Mouse (Mus musculus): ENCODE measurements at regions not wholly inside any gene's neighbourhood (a gene's known extent, or its start where the extent isn't known, plus 50 kb on each side); places are given as distances from the start of the nearest gene placed in this dataset.

DNA sequence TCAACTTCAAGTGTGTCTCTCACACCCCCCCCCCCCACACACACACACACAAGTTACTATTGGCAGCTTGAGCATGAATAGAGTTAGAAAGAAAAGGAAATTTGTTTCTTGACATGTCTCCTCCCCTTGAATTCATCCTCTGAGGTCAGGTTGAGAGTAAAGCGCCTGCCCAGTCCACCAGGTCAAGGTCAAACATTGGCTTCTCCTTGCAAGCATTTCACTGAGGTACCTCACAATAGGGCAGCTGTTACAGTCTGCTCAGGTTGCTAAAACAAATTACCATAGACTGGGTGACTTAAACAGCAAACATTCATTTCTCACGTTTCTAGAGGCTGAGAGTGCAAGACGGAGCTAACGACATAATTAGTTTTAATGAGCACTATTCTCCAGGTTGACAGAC is 344.2 kb downstream of the Galc start:
- DNase-seq, result no peak

DNA sequence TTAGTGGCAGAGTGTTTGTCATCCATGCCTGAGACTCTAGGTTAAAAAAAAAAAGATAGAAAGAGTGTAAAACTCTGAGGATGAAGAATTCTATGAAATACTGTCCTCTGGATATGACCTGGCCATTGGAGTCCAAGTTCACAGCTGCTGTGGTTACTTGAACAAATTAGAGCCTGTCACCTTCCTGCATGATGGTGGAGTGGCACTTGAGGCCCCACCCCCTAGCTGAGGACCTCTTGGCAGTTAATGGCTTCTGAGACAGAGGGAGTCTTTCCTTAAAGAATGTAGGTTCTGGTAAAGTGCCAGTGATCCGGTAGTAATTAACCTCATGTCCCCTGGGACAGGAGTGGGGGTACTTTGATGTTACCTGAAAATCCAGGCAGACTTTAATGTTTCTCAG is 346.5 kb downstream of the Galc start:
- DNase-seq, result no peak

DNA sequence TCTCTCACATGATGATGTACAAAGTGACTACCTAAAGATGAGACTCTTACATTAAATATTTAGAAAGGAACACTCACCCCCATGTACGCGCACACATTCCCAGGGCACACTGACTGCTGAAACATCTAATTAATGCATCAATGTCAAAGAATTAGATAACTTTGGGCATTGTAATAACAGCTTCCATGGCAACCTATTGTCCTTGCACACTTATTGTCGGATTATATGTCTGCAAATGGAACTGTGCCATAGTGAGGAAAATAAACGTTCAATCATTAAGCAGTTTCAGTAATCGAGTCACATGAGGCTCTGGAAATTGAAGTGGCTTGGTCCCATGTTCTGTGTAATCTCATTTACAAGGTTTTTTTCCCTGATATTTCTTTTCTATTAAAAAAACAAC is 360.0 kb downstream of the Galc start:
- no peak for DNase-seq

DNA sequence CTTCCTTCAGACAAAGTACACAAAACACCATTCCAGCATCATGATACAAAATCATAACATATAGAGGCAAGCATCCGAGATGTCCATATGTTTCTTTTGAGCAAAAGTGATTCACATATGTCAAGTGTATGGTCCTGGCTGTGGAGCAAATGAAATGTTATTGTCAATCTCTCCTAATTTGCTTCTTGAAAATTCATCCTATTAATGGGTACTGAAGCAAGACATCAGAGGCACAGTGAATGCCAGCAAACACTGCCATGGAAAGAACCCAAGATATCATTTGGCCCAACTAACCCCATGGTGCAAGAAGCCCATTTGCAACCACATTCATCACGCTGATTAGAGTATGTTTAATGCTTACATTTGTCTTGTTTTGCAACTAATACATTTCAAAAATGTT is 361.1 kb downstream of the Galc start:
- no peak for DNase-seq

DNA sequence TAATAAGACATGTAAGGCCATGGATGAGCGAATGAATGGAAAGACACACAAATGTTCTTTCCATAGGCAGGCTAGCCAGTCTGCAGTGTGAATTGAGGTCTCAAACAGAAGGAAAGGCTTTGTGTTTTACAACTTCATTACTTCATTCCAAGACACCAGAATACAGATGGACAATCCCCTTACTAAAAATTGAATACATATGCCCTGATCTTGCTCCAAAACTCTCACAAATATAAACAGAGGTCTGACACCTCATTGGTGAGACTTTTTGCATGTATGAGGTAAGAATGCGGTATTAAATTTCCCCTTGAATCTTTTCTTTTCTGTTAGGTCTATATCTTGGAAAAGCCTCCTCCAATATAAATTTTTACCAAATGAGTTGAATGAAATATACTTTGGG is 363.3 kb downstream of the Galc start:
- no peak for DNase-seq

DNA sequence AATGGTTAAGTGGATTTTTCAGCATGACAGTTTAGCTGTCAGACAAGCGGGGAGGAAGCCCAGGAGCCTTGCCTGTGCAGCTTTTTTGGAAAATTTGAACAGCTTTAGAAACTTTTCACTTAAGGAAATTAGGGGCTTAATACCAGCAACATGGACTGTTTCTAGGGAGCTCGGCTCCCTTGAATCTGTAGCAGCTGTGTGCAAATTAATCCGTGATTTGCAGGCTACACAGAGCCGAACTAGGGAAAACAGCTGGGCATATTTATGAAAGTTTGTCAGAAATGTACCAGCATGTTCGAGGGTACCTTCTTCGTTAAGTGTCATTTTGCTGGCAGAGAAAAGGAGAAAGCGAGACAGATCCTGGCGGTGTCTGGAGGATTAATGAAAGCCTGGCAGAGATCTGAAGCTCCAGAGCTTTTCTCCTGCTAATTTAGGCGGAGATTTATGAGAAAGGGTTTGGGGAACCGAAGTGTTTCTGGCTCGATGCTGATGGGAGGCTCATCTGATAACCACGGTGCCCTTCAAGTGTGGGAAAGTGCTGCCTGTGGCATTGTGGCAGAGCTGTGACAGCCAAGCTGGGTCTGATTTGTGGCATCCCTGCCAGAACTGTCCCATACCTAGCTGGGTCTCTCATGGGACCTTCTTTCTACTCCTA is 370.3 kb downstream of the Galc start:
- DNase-seq, result no peak

DNA sequence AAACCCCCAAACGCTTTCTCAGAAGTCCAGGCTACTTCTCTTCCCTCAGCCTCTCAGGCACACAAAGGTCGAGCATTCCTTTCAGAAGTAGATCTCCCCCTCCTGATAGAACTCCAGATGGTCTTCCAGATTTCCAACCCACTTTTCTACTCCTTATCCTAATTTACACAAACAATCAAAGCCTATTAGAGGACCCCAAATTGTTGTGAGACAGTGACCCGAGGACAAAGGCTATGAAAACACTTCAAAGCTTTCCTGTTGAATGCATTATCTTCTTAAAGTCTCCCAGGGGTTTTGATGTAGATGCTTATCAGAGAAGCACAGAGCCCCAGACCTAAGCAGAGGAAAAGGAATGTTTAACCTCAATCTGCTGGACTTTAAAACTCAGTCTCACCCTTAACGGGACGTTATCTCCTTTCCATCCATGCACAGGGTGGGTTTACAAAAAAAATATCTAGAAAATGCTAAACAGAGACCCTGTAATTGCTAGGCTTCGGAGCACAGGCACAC is 370.9 kb downstream of the Galc start:
- no peak for DNase-seq

DNA sequence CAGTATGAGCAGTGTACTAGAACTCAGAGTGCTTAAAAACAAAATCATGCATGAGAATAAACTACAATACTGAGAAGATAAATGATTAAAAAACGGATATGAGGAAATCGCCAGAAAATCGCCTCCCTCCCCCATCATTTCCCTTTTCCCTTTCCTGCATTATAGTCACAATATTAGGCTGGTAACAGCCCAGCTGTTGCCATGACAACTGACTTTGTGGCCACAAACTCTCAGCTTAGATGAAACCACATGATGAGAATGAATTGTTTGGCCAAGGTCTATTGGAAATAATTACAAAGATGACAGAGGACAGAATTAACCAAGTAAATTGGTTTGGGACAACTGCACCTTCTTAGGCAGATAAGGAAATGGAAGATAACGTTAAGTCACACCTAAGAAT is 376.8 kb downstream of the Galc start:
- DNase-seq, result no peak

DNA sequence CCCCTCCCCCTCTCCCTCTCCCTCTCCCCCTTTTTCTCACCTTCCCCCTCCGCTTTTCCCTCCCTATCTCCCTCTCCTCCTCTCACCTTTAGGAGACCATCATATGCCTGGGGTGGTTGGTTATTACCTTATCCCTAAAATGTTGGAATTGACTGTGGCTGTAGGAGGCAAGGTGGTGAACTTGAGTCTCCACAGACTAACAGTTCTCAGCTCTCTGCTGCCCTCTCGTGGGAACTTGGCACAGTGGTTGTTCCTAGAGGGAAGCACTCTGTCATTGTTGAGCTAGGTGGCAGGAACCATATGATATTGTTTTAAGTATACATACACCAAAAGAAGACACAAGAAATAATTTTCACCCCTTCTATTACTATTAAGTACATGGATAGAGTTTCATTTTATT is 386.9 kb downstream of the Galc start:
- peak; percentile 73 for DNase-seq

DNA sequence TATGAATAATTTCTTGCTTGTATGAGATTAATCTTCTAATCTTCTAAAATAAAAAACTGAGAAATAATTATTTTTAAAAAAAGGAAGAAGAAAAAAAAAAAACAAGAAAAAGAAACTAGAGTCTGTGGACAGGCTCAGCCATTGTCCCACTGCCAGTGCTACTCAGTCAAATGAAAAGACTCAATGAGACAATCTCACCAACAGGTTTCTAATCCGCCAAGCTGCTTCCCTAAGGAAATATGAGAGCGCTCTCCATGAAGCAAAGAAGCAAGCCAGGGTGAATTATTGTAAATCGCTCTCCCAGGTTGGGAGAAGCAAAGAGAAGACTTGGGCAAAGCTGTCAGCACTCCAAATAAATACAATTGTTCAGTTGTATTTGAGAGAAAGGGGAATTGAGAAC is 396.3 kb downstream of the Galc start:
- no peak for DNase-seq

DNA sequence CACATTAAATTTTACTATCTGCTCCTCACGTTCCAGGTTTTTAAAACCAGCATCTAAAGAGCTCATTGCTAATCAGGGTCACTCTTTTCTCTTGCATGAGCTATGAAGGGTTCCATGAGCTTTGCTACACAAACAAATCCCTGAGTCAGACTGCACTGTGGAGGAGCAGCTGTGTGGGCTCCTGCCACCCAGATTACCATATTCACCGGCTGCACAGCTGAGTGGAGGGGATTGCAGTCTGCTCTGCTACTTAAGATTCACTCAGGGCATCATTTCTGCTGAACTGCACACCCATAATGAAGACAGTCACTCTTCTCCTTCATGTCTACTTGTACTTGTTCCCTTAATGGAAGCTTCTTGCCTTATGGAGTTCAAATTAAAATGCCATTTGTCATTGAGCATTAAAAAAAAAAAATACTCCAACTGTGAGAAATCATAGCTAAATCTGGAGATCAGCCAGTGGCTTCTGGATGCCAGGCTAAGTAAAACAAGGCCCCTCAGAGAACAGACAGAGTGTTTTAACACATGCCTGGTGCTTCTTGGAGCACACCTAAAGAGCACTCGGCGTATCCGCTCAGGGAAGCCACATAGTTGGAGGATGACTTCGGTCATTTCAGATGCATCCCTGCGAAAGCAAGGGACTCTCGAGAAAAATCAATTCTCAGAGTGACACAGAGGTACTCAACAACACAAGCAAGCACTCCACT is 422.9 kb downstream of the Galc start:
- DNase-seq, result no peak

DNA sequence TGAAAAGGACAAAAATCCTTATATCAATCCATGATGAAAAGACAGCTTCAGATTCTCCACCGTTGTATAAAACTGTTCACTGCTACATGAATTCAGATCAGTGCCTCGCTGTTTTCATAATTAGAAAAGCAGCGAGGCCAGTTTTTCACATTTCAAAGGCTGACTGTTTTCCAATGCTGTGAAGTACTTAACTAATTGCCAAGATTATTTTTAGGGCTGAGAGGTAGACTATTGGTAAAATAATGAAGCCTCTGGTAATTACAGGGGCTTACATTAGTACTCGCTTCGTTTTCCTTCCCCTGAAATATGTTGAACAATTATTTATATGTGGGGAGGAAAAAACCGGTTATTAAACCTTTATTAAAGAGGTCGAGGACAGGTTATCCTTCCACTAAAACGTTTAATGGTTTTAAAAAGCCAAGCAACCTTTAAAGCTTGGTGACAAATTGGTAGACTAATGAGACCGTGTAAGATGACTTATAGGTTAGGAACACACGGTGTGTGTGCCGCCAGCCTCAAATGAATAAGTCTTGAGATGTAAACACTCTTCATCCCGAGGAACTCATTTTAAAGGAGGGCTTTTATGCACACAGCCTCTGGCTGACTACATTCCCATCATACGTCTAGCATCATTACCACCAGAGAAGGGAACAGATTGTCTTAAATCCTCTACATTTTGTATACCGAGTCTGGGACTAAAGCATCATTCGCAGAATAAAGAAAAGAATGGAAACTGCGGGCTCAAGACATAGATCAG is 465.7 kb downstream of the Galc start:
- no peak for DNase-seq

DNA sequence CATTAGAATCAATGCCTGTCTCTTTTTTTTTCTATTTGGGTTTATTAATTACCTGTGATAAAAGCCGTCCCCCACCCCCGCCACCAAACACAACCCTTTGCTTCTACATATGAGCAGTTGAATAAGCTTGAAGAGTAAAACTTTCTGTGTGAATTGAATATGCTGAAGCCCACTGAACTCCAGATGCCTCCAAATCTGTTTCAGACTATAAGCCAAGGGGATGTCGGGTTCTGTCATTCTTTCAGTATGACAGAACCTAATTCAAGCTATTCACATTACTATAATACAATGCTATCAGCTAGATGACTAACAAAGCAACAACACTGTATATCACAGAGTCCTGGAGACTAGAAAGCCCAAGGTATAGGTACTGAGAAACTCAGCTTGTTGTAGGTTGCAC is 475.8 kb downstream of the Galc start:
- DNase-seq, result no peak

DNA sequence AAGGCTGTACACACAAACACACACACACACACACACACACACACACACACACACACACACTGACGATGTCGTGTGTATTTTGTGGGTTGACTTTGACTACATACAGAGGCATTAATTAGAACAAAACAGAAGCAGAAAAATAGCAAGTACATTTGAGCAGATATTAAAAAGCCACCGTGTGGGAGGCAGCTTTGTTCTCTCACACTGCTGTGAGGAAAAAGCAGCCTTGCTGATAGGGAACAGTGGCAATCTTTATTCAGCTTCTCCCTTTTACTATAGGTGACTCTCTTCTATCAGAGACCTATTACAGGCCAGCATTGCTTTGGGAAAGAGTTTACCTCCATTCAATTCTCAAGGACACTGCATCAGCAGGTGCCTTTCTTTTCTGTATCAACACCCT is 500.1 kb downstream of the Galc start:
- DNase-seq, result no peak

DNA sequence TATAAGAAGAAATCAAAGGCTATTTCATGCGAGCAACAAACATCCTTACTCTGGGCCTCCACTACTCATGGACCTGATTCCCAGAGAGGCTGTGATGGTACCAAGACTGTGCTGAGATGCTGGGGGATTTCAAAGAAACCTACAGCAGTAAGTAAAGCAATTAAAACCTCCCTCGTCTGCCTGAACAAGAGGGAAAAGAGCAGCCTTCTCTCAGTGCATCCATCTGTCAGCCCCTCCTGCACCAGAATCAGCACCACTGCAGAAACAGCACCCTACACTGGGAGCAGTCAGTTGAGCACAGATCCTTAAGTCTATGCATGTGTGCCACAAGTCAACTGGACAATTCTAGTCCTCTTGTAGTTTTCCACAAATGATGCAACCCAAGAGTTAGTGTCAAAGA is 500.6 kb downstream of the Galc start:
- DNase-seq, result no peak

DNA sequence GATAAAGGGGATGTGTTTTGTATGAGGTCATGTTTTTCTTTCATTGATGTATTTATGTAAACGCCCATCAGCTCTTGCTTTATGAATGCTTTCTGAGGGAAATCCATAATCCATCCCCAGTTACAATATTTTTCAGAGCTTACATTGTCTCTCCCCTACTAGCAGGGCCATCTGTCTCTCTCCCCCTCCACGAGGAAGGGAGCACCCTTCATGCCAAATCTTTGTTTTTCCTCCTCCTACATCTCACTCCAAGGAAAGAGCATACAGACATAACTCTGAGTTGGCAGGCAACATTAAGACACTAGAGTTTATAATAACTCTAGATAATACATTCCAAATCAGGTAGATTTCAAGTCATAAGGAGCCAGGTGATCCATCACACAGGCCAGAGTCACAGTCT is 509.1 kb downstream of the Galc start:
- no peak for DNase-seq

DNA sequence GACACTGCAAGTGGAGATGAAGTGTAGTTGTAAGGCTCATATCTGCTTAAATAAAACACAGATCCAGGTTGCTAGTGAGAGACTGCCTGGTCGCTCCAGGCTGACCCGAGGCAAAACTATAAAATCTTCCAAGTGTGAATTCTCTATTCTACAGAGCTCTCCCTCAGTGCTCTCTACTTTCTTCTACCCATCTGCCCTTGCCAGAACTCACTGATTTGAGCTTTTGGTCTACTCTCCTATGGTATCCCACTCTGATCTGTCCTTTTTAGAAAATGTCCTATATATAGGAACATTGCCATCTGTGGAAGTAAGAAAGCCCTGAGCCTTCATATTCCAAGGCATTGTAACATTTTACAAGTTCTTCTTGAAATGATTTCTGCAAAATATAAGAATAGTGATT is 518.3 kb downstream of the Galc start:
- DNase-seq, result no peak

DNA sequence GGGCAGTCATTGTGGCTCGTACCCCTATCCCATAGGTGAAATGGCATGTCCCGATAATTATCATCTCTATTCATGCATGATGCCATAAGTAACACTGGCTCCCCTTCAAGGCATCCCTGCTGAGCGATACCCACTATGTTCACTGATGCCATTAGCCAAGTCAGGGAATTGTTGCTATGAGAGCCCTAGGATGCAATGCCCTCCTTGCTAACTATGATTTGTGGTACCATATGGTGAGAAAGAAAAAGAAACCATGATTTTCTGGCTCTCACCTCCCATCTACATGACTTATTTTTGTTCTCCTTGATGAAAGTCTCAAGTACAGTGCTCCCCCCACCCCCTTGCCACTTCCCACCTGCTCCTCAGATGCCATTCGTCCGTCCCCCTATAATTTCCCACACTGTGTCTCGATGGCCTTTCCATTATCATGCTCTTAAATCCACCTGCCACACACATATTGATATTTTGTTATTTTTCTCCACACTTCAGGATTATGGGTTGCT is 527.1 kb downstream of the Galc start:
- DNase-seq, result no peak

DNA sequence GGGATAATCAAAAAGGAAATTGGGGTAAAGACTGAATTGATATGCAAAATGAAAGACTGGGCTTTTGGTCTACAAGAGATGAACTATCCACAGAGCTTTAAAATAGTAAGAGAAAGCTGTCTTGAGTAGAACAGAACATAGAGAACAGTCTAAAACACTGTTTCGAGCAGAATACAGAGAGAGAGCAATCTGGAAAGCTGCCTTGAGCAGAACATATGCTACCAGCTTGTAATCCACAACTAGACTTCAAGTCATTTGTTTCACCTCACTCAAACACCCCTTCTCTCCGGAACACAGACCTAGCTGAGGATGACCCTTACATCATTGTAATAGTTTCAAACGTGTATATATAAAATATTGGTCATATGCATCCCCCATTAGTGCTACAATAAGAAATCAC is 538.7 kb downstream of the Galc start:
- no peak for DNase-seq

DNA sequence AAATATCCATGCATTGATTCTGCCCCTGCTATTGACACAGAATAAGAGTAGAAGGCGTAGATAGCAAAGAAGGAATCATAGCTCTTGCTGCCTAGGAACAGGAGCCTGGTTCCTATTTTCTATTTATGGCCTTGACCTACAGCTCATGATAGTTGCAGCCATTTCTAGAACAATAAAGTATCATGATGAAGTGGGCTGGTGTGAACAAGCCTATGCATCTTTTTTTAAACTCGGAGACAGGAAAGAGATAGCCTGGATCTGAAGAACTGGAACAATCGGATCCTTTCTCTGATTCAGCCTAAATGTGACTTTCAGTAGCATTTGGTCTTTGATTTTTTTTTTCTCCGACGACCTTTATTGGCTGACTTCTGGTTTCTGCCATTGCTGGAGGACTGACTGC is 541.4 kb downstream of the Galc start:
- no peak for DNase-seq

Data from thymus, postnatal 4 days (tissue).